Mouse (Mus musculus): Measurements from ENCODE around the gene Dnah3.
A peak's percentile ranks its signal among the peaks of the same experiment; 100 is the strongest.

Gene Dnah3

GRCm38 (mm10) chr7:120095180-120095579 is at the start of gene Dnah3:
Gene Dnah3, minus strand, starts transcription at chr7:120095280.
- DNase-seq (ENCODE audit: low read depth, low spot score), result no peak

GRCm38 (mm10) chr7:120142743-120143142 is 47.7 kb upstream of the Dnah3 start:
- no peak for DNase-seq (ENCODE audit: low read depth, low spot score)

GRCm38 (mm10) chr7:120128951-120129350 is 33.9 kb upstream of the Dnah3 start:
- DNase-seq (ENCODE audit: low read depth, low spot score), result no peak

GRCm38 (mm10) chr7:120127686-120128059 is 32.6 kb upstream of the Dnah3 start:
- no peak for DNase-seq (ENCODE audit: low read depth, low spot score)

- no peak for DNase-seq (ENCODE audit: low read depth, low spot score)
These were observed 32.1 kb upstream of the Dnah3 start for GRCm38 (mm10) chr7:120126976-120127685.

- peak; percentile 50 for DNase-seq (ENCODE audit: low read depth, low spot score)
These were observed 29.8 kb upstream of the Dnah3 start for GRCm38 (mm10) chr7:120124844-120125243.

GRCm38 (mm10) chr7:120123776-120124175 is 28.7 kb upstream of the Dnah3 start:
- peak; percentile 76 for DNase-seq (ENCODE audit: low read depth, low spot score)

- no peak for DNase-seq (ENCODE audit: low read depth, low spot score)
These were observed 22.4 kb upstream of the Dnah3 start for GRCm38 (mm10) chr7:120117529-120117928.

- no peak for DNase-seq (ENCODE audit: low read depth, low spot score)
These were observed 21.9 kb upstream of the Dnah3 start for GRCm38 (mm10) chr7:120116976-120117375.

- DNase-seq (ENCODE audit: low read depth, low spot score), result no peak
These were observed 14.6 kb upstream of the Dnah3 start for GRCm38 (mm10) chr7:120109676-120110075.

- DNase-seq (ENCODE audit: low read depth, low spot score), result no peak
These were observed 11.3 kb upstream of the Dnah3 start for GRCm38 (mm10) chr7:120106356-120106755.

- DNase-seq (ENCODE audit: low read depth, low spot score), result no peak
These were observed 9.9 kb upstream of the Dnah3 start for GRCm38 (mm10) chr7:120104975-120105374.

GRCm38 (mm10) chr7:120103019-120103567 is 8.0 kb upstream of the Dnah3 start:
- no peak for DNase-seq (ENCODE audit: low read depth, low spot score)

GRCm38 (mm10) chr7:120102164-120102972 is 7.3 kb upstream of the Dnah3 start, which contains the start of gene Tmem159:
Gene Tmem159, plus strand, starts transcription at chr7:120102353.
- DNase-seq (ENCODE audit: low read depth, low spot score), result peak; percentile 91

GRCm38 (mm10) chr7:120098403-120098802 is 3.3 kb upstream of the Dnah3 start:
- peak; percentile 32 for DNase-seq (ENCODE audit: low read depth, low spot score)

- DNase-seq (ENCODE audit: low read depth, low spot score), result peak; percentile 46
These were observed 2.8 kb upstream of the Dnah3 start for GRCm38 (mm10) chr7:120097845-120098244.

- DNase-seq (ENCODE audit: low read depth, low spot score), result no peak
These were observed 864 bp downstream of the Dnah3 start for GRCm38 (mm10) chr7:120094216-120094615.

- DNase-seq (ENCODE audit: low read depth, low spot score), result no peak
These were observed 2.0 kb downstream of the Dnah3 start for GRCm38 (mm10) chr7:120093033-120093432.

- no peak for DNase-seq (ENCODE audit: low read depth, low spot score)
These were observed 14.9 kb downstream of the Dnah3 start for GRCm38 (mm10) chr7:120080177-120080576.

GRCm38 (mm10) chr7:120069164-120069563 is 25.9 kb downstream of the Dnah3 start:
- DNase-seq (ENCODE audit: low read depth, low spot score), result no peak

- no peak for DNase-seq (ENCODE audit: low read depth, low spot score)
These were observed 27.0 kb downstream of the Dnah3 start for GRCm38 (mm10) chr7:120068114-120068513.

- no peak for DNase-seq (ENCODE audit: low read depth, low spot score)
These were observed 31.0 kb downstream of the Dnah3 start for GRCm38 (mm10) chr7:120064045-120064444.

- DNase-seq (ENCODE audit: low read depth, low spot score), result no peak
These were observed 39.6 kb downstream of the Dnah3 start for GRCm38 (mm10) chr7:120055479-120055878.
